22 mouse cellular contexts compared by ENCODE assay signal in the genomic region with DNA sequence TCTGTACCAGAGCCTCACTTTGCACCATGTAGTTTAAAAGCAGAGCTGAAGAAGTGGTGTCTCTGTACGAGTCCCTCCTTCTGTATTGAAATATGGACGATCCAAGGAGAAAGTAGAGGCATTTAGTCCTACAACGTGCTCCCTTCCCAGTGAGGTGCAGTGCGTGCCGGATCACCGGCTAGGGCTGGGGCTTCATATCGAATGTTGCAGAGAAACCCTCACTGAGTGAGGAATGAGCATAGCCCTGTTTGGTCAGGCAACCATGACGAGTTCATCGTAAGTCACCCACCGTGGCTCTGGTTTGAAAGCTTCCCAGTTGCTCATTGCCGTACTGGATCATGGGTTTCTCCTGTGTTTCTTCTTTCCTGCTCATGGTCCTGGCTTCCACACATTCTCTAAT.
"Had no signal": no experiment of that assay in that cellular context is flagged by ENCODE, and none has a peak within 500 bp of the region (broad histone marks: within the 10 kb centered on the region; RNA-seq: fewer than 3 reads in every experiment).

No protein-coding gene starts in this region.

- H3K27me3 ChIP-seq: limb, embryonic 13.5 days; liver, embryonic 13.5 days; midbrain, embryonic 13.5 days; neural tube, embryonic 13.5 days; stomach, embryonic 15.5 days had no signal

- H3K4me3 ChIP-seq: layer of hippocampus, adult 2 months; limb, embryonic 10.5 days; limb, embryonic 13.5 days; liver, embryonic 13.5 days; megakaryocyte, embryonic 14.5 days; midbrain, embryonic 10.5 days; midbrain, embryonic 13.5 days; myocyte; neural tube, embryonic 13.5 days; stomach, embryonic 15.5 days had no signal

- H3K27ac ChIP-seq: layer of hippocampus, adult 2 months; limb, embryonic 10.5 days; limb, embryonic 13.5 days; liver, embryonic 13.5 days; macrophage; midbrain, embryonic 10.5 days; midbrain, embryonic 13.5 days; neural tube, embryonic 13.5 days had no signal

- H3K9ac ChIP-seq: limb, embryonic 13.5 days; liver, embryonic 13.5 days; midbrain, embryonic 13.5 days; neural tube, embryonic 13.5 days; stomach, embryonic 15.5 days had no signal

- H3K36me3 ChIP-seq: limb, embryonic 10.5 days; liver, embryonic 13.5 days had no signal

- DNase-seq: layer of hippocampus, adult 9-11 months; liver; liver, embryonic 13.5 days; lung, adult 2 months; lung, postnatal 14 days; retina, postnatal 1 day; right cerebral cortex, postnatal 25 days; spleen, adult 18-20 months; thymus, adult 2 months; thymus, postnatal 14 days; thymus, postnatal 4 days had no signal

- H3K4me1 ChIP-seq: limb, embryonic 10.5 days; limb, embryonic 13.5 days; midbrain, embryonic 13.5 days; neural tube, embryonic 13.5 days; stomach, embryonic 15.5 days had no signal

- H3K4me2 ChIP-seq: limb, embryonic 13.5 days; liver, embryonic 13.5 days; midbrain, embryonic 13.5 days; neural tube, embryonic 13.5 days; stomach, embryonic 15.5 days had no signal

- ATAC-seq: midbrain, embryonic 13.5 days; midbrain, embryonic 16.5 days had no signal

- H3K9me3 ChIP-seq: limb, embryonic 10.5 days; limb, embryonic 13.5 days; liver, embryonic 13.5 days; megakaryocyte, embryonic 14.5 days; midbrain, embryonic 10.5 days; midbrain, embryonic 13.5 days; neural tube, embryonic 13.5 days; stomach, embryonic 15.5 days had no signal
